Mouse (Mus musculus): ENCODE data around the gene Ergic1. TPM values are rescaled to one million over a fixed set of nuclear protein-coding genes. Genes with fewer than 3 reads are reported as not detected.
A peak's percentile ranks its signal among the peaks of the same experiment; 100 is the strongest.

The Ergic1 gene
- polyA plus RNA-seq (2015; fragmentation: Nextera tagmentation; extraction: Ambion mirVana): 75.0 and 92.0 TPM in 2 replicates

DNA sequence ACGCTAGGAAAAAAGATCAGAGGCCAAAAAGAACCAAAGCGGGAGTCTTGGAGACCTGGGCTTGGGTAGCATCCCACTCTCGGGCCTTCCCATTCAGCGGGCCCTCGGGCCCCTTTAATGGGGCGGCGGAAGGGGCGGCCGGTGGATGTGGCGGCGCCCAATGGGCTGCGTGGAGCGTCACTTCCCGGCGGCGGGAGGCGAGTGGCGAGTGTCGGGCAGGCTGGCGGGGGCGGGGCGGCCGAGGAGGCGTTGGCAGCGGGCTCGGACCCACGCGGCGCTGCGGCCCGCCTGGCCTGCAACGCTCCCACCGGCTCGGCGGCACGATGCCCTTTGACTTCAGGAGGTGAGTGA, at the start of gene Ergic1:
TSS of gene Ergic1 (plus strand) at position 200 of the 351 bp plus-strand sequence.
- Histone ChIP-seq H3K27me3 (no peaks in the 10 kb centered on the region), H3K9me3 (replicated peaks) (no peaks in the 10 kb centered on the region), H3K4me2 (peak within 1 kb of the TSS; percentile 94), H3K9ac (peak within 1 kb of the TSS; percentile 85), H3K27ac (peak within 1 kb of the TSS; percentile 79), H3K4me1 (replicated peaks) (peaks cover 26% of the 10 kb centered on the region), H3K36me3 (0 out of 2 replicates have a peak, but pooled peaks cover 5% of the 10 kb centered on the region), H3K4me3 (peak within 1 kb of the TSS; percentile 90)
- under 1% methylated on average over 36 of the region's 36 CpGs for WGBS
- peak; percentile 89 for ATAC-seq (replicated peaks; ENCODE audit: insufficient number of reproducible peaks, insufficient read depth, low FRiP score, low read depth)

DNA sequence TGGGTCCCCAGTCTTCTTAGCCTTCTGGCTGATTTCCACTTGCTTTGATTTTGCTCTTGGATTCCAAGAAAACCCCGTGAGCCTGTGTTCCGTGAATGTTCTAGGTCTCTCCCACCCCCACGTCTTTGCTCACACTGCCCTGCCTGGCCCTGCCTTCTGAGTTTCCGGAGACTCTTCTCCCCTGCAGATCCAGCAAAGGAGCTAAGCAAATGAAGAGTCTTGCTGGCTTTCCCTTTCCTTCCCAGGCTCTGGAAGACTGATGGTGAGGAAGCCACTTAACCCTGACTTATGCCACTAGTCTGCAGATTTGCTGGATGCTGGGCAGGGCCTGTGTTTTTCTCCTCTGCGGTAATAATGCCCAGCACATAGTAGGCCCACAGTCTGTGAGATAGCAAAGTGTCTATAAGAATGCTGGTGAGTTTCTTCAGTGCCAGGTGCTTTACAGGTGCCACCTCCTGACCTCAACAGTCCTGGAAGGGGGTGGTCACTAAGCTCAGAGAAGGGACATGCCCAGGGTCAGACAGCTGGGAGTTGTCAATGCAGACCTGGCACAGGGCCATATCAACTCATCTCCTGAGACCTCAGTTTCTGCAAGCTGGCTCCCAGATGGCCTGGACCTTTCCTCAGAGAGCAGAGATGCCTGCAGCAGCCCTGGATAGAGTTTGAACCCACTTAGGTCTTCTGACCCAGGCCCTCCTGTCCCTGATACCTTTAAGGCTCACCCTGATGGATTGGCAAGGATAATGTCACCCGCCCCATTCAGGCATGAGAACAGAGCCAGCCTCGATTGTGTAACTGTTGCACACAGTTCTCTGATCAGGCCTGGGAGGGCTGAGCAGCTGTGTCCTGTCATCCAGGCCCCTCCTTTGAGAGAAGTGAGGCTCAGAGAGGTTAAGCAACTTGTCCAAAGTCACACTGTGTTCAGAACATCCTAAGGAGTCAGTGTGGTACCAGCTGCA, 49.2 kb upstream of the Ergic1 start:
- Histone ChIP-seq H3K4me3 (no peak overlapping the region), H3K9ac (no peak overlapping the region), H3K27me3 (no peaks in the 10 kb centered on the region), H3K4me1 (replicated peaks) (peaks cover 54% of the 10 kb centered on the region), H3K36me3 (no peaks in the 10 kb centered on the region), H3K9me3 (replicated peaks) (no peaks in the 10 kb centered on the region), H3K27ac (peak overlapping the region; percentile 83), H3K4me2 (no peak overlapping the region)
- 66% methylated on average over 7 of the region's 7 CpGs for WGBS
- ATAC-seq (replicated peaks; ENCODE audit: insufficient number of reproducible peaks, insufficient read depth, low FRiP score, low read depth): no peak

GRCm38 (mm10) chr17:26512961-26513360, 48.3 kb upstream of the Ergic1 start:
- no peaks in the 10 kb centered on the region for H3K9me3 ChIP-seq (replicated peaks)
- H3K4me3 ChIP-seq: no peak overlapping the region
- ATAC-seq (replicated peaks; ENCODE audit: insufficient number of reproducible peaks, insufficient read depth, low FRiP score, low read depth): no peak
- H3K27ac ChIP-seq: peak overlapping the region; percentile 83
- H3K4me2 ChIP-seq: no peak overlapping the region
- no peaks in the 10 kb centered on the region for H3K36me3 ChIP-seq
- peaks cover 54% of the 10 kb centered on the region for H3K4me1 ChIP-seq (replicated peaks)
- H3K27me3 ChIP-seq: no peaks in the 10 kb centered on the region
- WGBS: 27% methylated on average over 7 of the region's 7 CpGs
- no peak overlapping the region for H3K9ac ChIP-seq

- ATAC-seq (replicated peaks; ENCODE audit: insufficient number of reproducible peaks, insufficient read depth, low FRiP score, low read depth): no peak
- H3K36me3 ChIP-seq: no peaks in the 10 kb centered on the region
- no peaks in the 10 kb centered on the region for H3K9me3 ChIP-seq (replicated peaks)
- H3K4me2 ChIP-seq: no peak overlapping the region
- H3K27ac ChIP-seq: peak overlapping the region; percentile 83
- peaks cover 54% of the 10 kb centered on the region for H3K4me1 ChIP-seq (replicated peaks)
- WGBS: 84% methylated on average over 6 of the region's 6 CpGs
- H3K4me3 ChIP-seq: no peak overlapping the region
- H3K27me3 ChIP-seq: no peaks in the 10 kb centered on the region
- no peak overlapping the region for H3K9ac ChIP-seq
These were observed 47.6 kb upstream of the Ergic1 start for GRCm38 (mm10) chr17:26513459-26514290.

- Histone ChIP-seq H3K9me3 (replicated peaks) (no peaks in the 10 kb centered on the region), H3K4me1 (replicated peaks) (peaks cover 49% of the 10 kb centered on the region), H3K4me3 (no peak overlapping the region), H3K27ac (no peak overlapping the region), H3K4me2 (no peak overlapping the region), H3K27me3 (no peaks in the 10 kb centered on the region), H3K9ac (no peak overlapping the region), H3K36me3 (no peaks in the 10 kb centered on the region)
- 58% methylated on average over 3 of the region's 3 CpGs for WGBS
- no peak for ATAC-seq (replicated peaks; ENCODE audit: insufficient number of reproducible peaks, insufficient read depth, low FRiP score, low read depth)
These were observed 46.7 kb upstream of the Ergic1 start for GRCm38 (mm10) chr17:26514581-26515030.

DNA sequence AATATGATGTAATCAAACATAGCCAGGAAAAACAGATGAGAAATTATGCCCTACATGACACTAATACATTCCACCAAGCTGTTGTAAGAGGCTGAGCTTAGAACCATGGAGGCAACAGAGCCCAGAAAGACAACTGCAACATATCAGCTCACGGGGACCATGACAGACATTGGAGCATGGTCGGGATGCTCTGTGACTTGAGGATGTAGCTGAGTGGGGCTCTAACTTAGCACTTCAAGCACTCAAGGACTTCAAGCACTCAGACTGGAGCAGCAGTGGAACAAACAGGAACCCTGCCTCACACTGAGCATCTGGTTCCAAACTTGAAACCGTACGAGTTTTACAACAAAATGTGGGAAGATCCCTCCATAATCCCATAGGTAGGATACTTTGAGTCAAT, 45.6 kb upstream of the Ergic1 start:
- Histone ChIP-seq H3K4me2 (no peak overlapping the region), H3K27ac (no peak overlapping the region), H3K27me3 (no peaks in the 10 kb centered on the region), H3K9me3 (replicated peaks) (no peaks in the 10 kb centered on the region), H3K36me3 (no peaks in the 10 kb centered on the region), H3K4me3 (no peak overlapping the region), H3K4me1 (replicated peaks) (peaks cover 41% of the 10 kb centered on the region), H3K9ac (no peak overlapping the region)
- 76% methylated on average over 4 of the region's 4 CpGs for WGBS
- no peak for ATAC-seq (replicated peaks; ENCODE audit: insufficient number of reproducible peaks, insufficient read depth, low FRiP score, low read depth)

DNA sequence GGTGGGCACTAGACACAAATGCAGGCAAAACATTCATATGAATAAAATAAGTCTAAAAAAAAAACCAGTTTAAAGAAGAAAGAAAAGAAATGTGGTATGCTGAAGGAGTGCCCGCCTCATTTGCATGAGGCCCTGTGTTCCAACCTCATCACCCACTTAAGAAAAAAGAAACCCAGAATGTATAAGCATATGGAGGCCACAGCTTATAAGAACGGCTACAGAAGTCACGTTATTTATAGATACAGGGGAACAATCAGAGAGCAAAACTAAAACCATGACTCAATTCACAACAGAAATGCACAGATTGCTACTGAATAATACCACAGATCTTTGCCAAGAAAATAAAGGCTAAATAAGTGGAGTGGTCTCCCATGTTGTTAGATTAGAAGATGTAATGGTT, 43.0 kb upstream of the Ergic1 start:
- Histone ChIP-seq H3K27me3 (no peaks in the 10 kb centered on the region), H3K36me3 (no peaks in the 10 kb centered on the region), H3K4me1 (replicated peaks) (peaks cover 18% of the 10 kb centered on the region), H3K9me3 (replicated peaks) (no peaks in the 10 kb centered on the region), H3K4me2 (no peak overlapping the region), H3K27ac (no peak overlapping the region), H3K4me3 (no peak overlapping the region), H3K9ac (no peak overlapping the region)
- no peak for ATAC-seq (replicated peaks; ENCODE audit: insufficient number of reproducible peaks, insufficient read depth, low FRiP score, low read depth)
- 67% methylated on average over 3 of the region's 3 CpGs for WGBS

DNA sequence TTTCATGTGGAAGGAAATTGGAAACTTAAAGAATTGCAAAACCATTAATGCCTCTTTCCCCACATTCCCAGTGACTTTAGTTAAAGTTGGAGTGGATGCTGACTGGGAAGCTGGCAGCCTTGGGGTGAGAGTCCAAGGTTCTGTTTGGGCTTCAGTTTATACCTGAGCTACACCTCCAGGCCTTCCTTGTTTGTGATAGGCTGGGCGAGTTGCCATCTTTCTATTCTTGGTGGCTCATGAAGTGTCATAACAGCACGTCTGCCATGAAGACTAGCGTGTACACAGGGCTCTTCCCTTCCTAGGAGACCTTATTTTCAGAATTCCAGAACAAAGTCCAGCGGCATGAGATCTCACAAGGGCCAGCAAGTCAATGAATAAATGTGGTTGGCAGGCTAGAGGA, 38.6 kb upstream of the Ergic1 start:
- ATAC-seq (replicated peaks; ENCODE audit: insufficient number of reproducible peaks, insufficient read depth, low FRiP score, low read depth): no peak
- Histone ChIP-seq H3K4me1 (replicated peaks) (0 out of 2 replicates have a peak, but pooled peaks cover 6% of the 10 kb centered on the region), H3K4me2 (no peak overlapping the region), H3K9ac (no peak overlapping the region), H3K27ac (no peak overlapping the region), H3K4me3 (no peak overlapping the region), H3K36me3 (no peaks in the 10 kb centered on the region), H3K9me3 (replicated peaks) (no peaks in the 10 kb centered on the region), H3K27me3 (no peaks in the 10 kb centered on the region)
- WGBS: 52% methylated on average over 4 of the region's 4 CpGs

DNA sequence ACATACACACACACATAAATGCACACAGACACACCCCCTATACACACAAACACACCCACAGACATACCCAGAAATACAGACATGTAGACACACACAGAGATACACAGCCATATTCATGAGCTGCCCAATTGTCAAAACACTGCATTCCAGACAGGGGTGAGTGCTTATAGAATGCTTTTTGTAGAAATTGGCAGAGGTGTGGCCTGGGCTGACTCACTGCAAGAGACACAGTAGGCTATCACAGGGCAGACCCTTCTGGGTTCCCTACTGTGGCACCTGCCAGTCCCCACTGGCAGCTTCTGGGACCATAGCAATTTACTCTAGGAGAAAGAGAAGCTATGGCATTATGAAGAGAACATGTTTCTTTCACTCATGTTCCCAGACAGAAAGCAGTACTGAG, 37.0 kb upstream of the Ergic1 start:
- no peak for ATAC-seq (replicated peaks; ENCODE audit: insufficient number of reproducible peaks, insufficient read depth, low FRiP score, low read depth)
- Histone ChIP-seq H3K36me3 (no peaks in the 10 kb centered on the region), H3K4me2 (no peak overlapping the region), H3K4me3 (no peak overlapping the region), H3K9ac (no peak overlapping the region), H3K27ac (no peak overlapping the region), H3K4me1 (replicated peaks) (peaks cover 9% of the 10 kb centered on the region), H3K27me3 (no peaks in the 10 kb centered on the region), H3K9me3 (replicated peaks) (no peaks in the 10 kb centered on the region)

DNA sequence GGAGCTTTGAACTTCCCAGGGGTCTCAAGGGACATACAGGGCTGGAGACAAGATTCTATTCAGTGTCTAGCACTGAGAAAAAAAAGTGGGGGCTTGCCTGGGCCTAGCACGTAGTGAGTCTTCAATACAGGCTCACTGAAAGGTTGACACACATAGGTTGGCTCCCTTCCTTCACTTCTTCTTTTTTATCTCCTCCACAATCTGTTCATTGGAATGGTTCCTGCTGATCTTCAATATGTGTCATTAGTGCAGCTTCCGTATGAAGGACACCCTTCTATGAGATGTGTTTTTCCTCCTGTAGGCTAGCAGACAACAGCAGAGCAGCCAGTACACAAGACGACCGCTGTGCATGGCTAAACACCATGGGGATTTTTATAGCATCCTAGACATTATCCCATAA, 36.5 kb upstream of the Ergic1 start:
- no peak overlapping the region for H3K27ac ChIP-seq
- H3K9ac ChIP-seq: no peak overlapping the region
- WGBS: 79% methylated on average over 4 of the region's 4 CpGs
- H3K4me3 ChIP-seq: no peak overlapping the region
- no peak for ATAC-seq (replicated peaks; ENCODE audit: insufficient number of reproducible peaks, insufficient read depth, low FRiP score, low read depth)
- no peaks in the 10 kb centered on the region for H3K27me3 ChIP-seq
- H3K36me3 ChIP-seq: no peaks in the 10 kb centered on the region
- no peaks in the 10 kb centered on the region for H3K9me3 ChIP-seq (replicated peaks)
- H3K4me1 ChIP-seq (replicated peaks): peaks cover 14% of the 10 kb centered on the region
- H3K4me2 ChIP-seq: no peak overlapping the region

DNA sequence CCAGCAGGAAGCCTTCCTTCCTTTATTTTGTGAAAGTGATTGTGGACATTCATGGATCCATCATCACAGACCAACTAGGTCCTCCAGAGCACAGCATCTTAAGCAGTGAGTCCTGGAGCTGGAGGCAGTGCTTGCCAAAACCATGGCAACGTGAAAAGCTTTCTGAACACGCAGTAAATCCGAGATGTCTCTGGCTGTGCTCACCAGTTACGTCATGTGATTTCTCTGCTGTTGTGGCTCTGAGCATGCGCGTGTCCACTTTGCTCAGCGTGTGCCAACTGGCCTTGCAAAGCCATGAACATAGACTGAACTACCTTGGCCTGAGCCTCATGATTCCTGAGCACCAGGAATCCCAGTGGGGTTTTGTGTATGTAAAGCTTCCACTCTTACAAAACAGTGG, 36.0 kb upstream of the Ergic1 start:
- Histone ChIP-seq H3K4me2 (no peak overlapping the region), H3K27me3 (no peaks in the 10 kb centered on the region), H3K4me3 (no peak overlapping the region), H3K9me3 (replicated peaks) (no peaks in the 10 kb centered on the region), H3K27ac (no peak overlapping the region), H3K36me3 (no peaks in the 10 kb centered on the region), H3K4me1 (replicated peaks) (peaks cover 19% of the 10 kb centered on the region), H3K9ac (no peak overlapping the region)
- no peak for ATAC-seq (replicated peaks; ENCODE audit: insufficient number of reproducible peaks, insufficient read depth, low FRiP score, low read depth)
- WGBS: 71% methylated on average over 7 of the region's 7 CpGs
